Mouse (Mus musculus) thymus, postnatal 25 days (tissue): ENCODE results near the gene Cyp2c67.
"Not testable (repeated sequence)": the region's sequence is repeated elsewhere in the genome, so short reads cannot be mapped to it uniquely, and the experiment has no call there.

Experiments
- DNase-seq: peaks from one replicate; pipeline ENCODE4 v3.0.0; 2022

Gene Cyp2c67

GRCm38 (mm10) chr19:39648938-39649337 is at the start of gene Cyp2c67:
Cyp2c67 (minus strand) TSS chr19:39649051.
- no peak for DNase-seq

GRCm38 (mm10) chr19:39665650-39666049 is 16.8 kb upstream of the Cyp2c67 start:
- DNase-seq, result not testable (repeated sequence)

- DNase-seq, result no peak
Observed at GRCm38 (mm10) chr19:39652381-39652780, 3.5 kb upstream of the Cyp2c67 start.

GRCm38 (mm10) chr19:39647519-39647918 is 1.3 kb downstream of the Cyp2c67 start:
- no peak for DNase-seq

- not testable (repeated sequence) for DNase-seq
Observed at GRCm38 (mm10) chr19:39644551-39644950, 4.3 kb downstream of the Cyp2c67 start.
